Comparison of ENCODE assay signal across 7 mouse cellular contexts in genomic region chr7:100845412-100845811, GRCm38 (mm10). TPM values are rescaled to one million over a fixed set of nuclear protein-coding genes. Genes with fewer than 3 reads are reported as not detected.
A peak's percentile ranks its signal among the peaks of the same experiment; 100 is the strongest.
DNase-seq lines count a peak whose midpoint lies in the region; ATAC-seq and TF ChIP-seq lines count a peak whose summit lies in the region.

No protein-coding gene starts in this region.

- 7% methylated on average over 1 of the region's 1 CpGs for WGBS in liver, postnatal 0 days (ENCODE audit: insufficient replicate concordance)
- 68% methylated on average over 1 of the region's 1 CpGs for WGBS in midbrain, embryonic 16.5 days

- H3K9ac ChIP-seq in liver, postnatal 0 days (replicated peaks): peak overlapping the region; percentile 3; the same call in 1 of the 2 replicates
- H3K9ac ChIP-seq in midbrain, embryonic 16.5 days (ENCODE audit: low read depth, low read length): no peak overlapping the region

- H3K36me3 ChIP-seq in liver, postnatal 0 days (replicated peaks; ENCODE audit: insufficient read depth, low read length): peaks cover 32% of the 10 kb centered on the region
- H3K36me3 ChIP-seq in splenic B cell, adult 2 months (ENCODE audit: control insufficient read depth, insufficient read depth, low read length, poor library complexity, severe bottlenecking): peaks cover 3% of the 10 kb centered on the region
- H3K36me3 ChIP-seq in midbrain, embryonic 16.5 days (ENCODE audit: control insufficient read depth, insufficient read depth, low read length): 0 out of 2 replicates have a peak, but pooled peaks cover 3% of the 10 kb centered on the region

- ATAC-seq in erythroid progenitor cell, adult 5-6 weeks (replicated peaks; ENCODE audit: low FRiP score, poor library complexity, severe bottlenecking): peak; percentile 23
- peak; percentile 48 for ATAC-seq in liver, postnatal 0 days
- no peak for ATAC-seq in midbrain, embryonic 16.5 days

- H3K4me1 ChIP-seq in liver, postnatal 0 days (ENCODE audit: insufficient read depth): peaks cover 39% of the 10 kb centered on the region
- no peaks in the 10 kb centered on the region for H3K4me1 ChIP-seq in midbrain, embryonic 16.5 days (ENCODE audit: control insufficient read depth, insufficient read depth, low read length)

- peak; percentile 20 for DNase-seq in urinary bladder, postnatal 25 days (ENCODE audit: low spot score)
- DNase-seq in urinary bladder, adult 2 months (ENCODE audit: low spot score): no peak
- peak; percentile 57 for DNase-seq in kidney, adult 9 months
- peak; percentile 82 for DNase-seq in liver, postnatal 0 days
- peak; percentile 71 for DNase-seq in splenic B cell, adult 2 months (ENCODE audit: low read depth, low spot score)

- peak; percentile 86 for TF ChIP-seq EP300 in liver, postnatal 0 days (IDR thresholded peaks at IDR 0.05; ENCODE audit: low read depth)

- no peaks in the 10 kb centered on the region for H3K27me3 ChIP-seq in liver, postnatal 0 days (ENCODE audit: insufficient read depth, low read length)
- no peaks in the 10 kb centered on the region for H3K27me3 ChIP-seq in splenic B cell, adult 2 months (ENCODE audit: control insufficient read depth, insufficient read depth, low read length, poor library complexity, severe bottlenecking)
- no peaks in the 10 kb centered on the region for H3K27me3 ChIP-seq in midbrain, embryonic 16.5 days (ENCODE audit: control insufficient read depth, insufficient read depth, low read depth, low read length)

- H3K4me2 ChIP-seq in liver, postnatal 0 days (ENCODE audit: low read depth, low read length): peak overlapping the region; percentile 62
- no peak overlapping the region for H3K4me2 ChIP-seq in midbrain, embryonic 16.5 days (ENCODE audit: low read length)

- H3K9me3 ChIP-seq in liver, postnatal 0 days (ENCODE audit: low read length): no peaks in the 10 kb centered on the region
- H3K9me3 ChIP-seq in midbrain, embryonic 16.5 days (replicated peaks; ENCODE audit: control insufficient read depth, low read length, poor library complexity, severe bottlenecking): no peaks in the 10 kb centered on the region

- TF ChIP-seq CTCF in liver, postnatal 0 days (IDR thresholded peaks at IDR 0.05; ENCODE audit: low read depth): no peak

- H3K27ac ChIP-seq in liver, postnatal 0 days (ENCODE audit: low read depth): peak overlapping the region; percentile 99
- H3K27ac ChIP-seq in midbrain, embryonic 16.5 days (ENCODE audit: low read length): no peak overlapping the region; the same call in 1 of the 2 replicates

- no peak overlapping the region for H3K4me3 ChIP-seq in liver, postnatal 0 days (ENCODE audit: low read depth, low read length)
- no peak overlapping the region for H3K4me3 ChIP-seq in midbrain, embryonic 16.5 days (ENCODE audit: low read depth, low read length)

RNA-seq across cellular contexts. Expression of gene Relt, which starts 17.8 kb away (rescaled TPM):
- 2.2 TPM in 2 replicates for polyA plus RNA-seq in urinary bladder, adult 2 months (2012; rRNA removed)
- 71.7 and 73.8 TPM in 2 replicates for total RNA-seq in erythroid progenitor cell, adult 5-6 weeks (2015; ENCODE audit: low replicate concordance)
- 37.1 and 40.8 TPM in 2 replicates for total RNA-seq in erythroid progenitor cell, adult 5-6 weeks (2017; ENCODE audit: low replicate concordance)
- polyA plus RNA-seq in liver, postnatal 0 days (2015; fragmentation: Nextera tagmentation; extraction: Ambion mirVana): 6.9 and 7.5 TPM in 2 replicates
- polyA plus RNA-seq in midbrain, embryonic 16.5 days (2015; fragmentation: Nextera tagmentation; extraction: Ambion mirVana): 5.0 and 5.4 TPM in 2 replicates
